Mouse (Mus musculus): ENCODE results near the gene Oasl2. TPM values are rescaled to one million over a fixed set of nuclear protein-coding genes. Genes with fewer than 3 reads are reported as not detected.
A peak's percentile ranks its signal among the peaks of the same experiment; 100 is the strongest.
"Not testable (repeated sequence)": the region's sequence is repeated elsewhere in the genome, so short reads cannot be mapped to it uniquely, and the experiment has no call there.

The Oasl2 gene
- total RNA-seq, 2 experiments from 2014 or later: 6.8 to 10.9 TPM

- intact Hi-C loops (cut with DNase I): no loop called here
- no peak for DNase-seq
Observed at GRCm38 (mm10) chr5:114913686-114914085, 16.9 kb downstream of the Oasl2 start.

- no peak for DNase-seq
- intact Hi-C loops (cut with DNase I): no loop called here
Observed at GRCm38 (mm10) chr5:114914855-114915254, 18.1 kb downstream of the Oasl2 start.

- no peak for DNase-seq
- intact Hi-C loops (cut with DNase I): no loop called here
Observed at GRCm38 (mm10) chr5:114915854-114916253, 19.1 kb downstream of the Oasl2 start.

GRCm38 (mm10) chr5:114916777-114917176, 20.0 kb downstream of the Oasl2 start:
- DNase-seq: peak in 1 of 2 experiments; percentile 16
- intact Hi-C loops (cut with DNase I): no loop called here

GRCm38 (mm10) chr5:114917357-114917756, 20.6 kb downstream of the Oasl2 start:
- intact Hi-C loops (cut with DNase I): not testable (repeated sequence)

GRCm38 (mm10) chr5:114921551-114922365, 25.0 kb downstream of the Oasl2 start:
- intact Hi-C loops (cut with DNase I): no loop called here
- peak in 1 of 2 experiments; percentile 16 for DNase-seq

More at GRCm38 (mm10) chr5:114917357-114917756, 20.6 kb downstream of the Oasl2 start:
- DNase-seq: not testable (repeated sequence)

GRCm38 (mm10) chr5:114922366-114922731, 25.6 kb downstream of the Oasl2 start:
- intact Hi-C loops (cut with DNase I): no loop called here
- DNase-seq: no peak

GRCm38 (mm10) chr5:114922998-114923473, 26.3 kb downstream of the Oasl2 start, which contains the start of gene Oasl1:
TSS of gene Oasl1 (plus strand) at chr5:114923240.
- peak; percentile 70 to 71 for DNase-seq

GRCm38 (mm10) chr5:114926153-114926684, 29.5 kb downstream of the Oasl2 start:
- intact Hi-C loops (cut with DNase I): no loop called here
- DNase-seq: no peak

More at GRCm38 (mm10) chr5:114922998-114923473, 26.3 kb downstream of the Oasl2 start, which contains the start of gene Oasl1:
- intact Hi-C loops (cut with DNase I): no loop called here

- intact Hi-C loops (cut with DNase I): no loop called here
- DNase-seq: no peak
Observed at GRCm38 (mm10) chr5:114926753-114927152, 30.0 kb downstream of the Oasl2 start.

GRCm38 (mm10) chr5:114931626-114932025, 34.9 kb downstream of the Oasl2 start:
- intact Hi-C loops (cut with DNase I): no loop called here

GRCm38 (mm10) chr5:114933206-114933605, 36.5 kb downstream of the Oasl2 start:
- intact Hi-C loops (cut with DNase I): no loop called here
- no peak for DNase-seq

More at GRCm38 (mm10) chr5:114931626-114932025, 34.9 kb downstream of the Oasl2 start:
- no peak for DNase-seq

GRCm38 (mm10) chr5:114935838-114936237, 39.1 kb downstream of the Oasl2 start:
- no peak for DNase-seq
- intact Hi-C loops (cut with DNase I): no loop called here

- intact Hi-C loops (cut with DNase I); DNase-seq: not testable (repeated sequence)
Observed at GRCm38 (mm10) chr5:114941138-114941537, 44.4 kb downstream of the Oasl2 start.

- intact Hi-C loops (cut with DNase I): no loop called here
- peak; percentile 79 to 82 for DNase-seq
Observed at GRCm38 (mm10) chr5:114942074-114942765, 45.5 kb downstream of the Oasl2 start, which contains the start of gene 2210016L21Rik. TSS of gene 2210016L21Rik (plus strand) at chr5:114942158.

GRCm38 (mm10) chr5:114942766-114943130, 46.0 kb downstream of the Oasl2 start:
- intact Hi-C loops (cut with DNase I): no loop called here
- no peak for DNase-seq

- intact Hi-C loops (cut with DNase I): no loop called here
- no peak for DNase-seq
Observed at GRCm38 (mm10) chr5:114945072-114945471, 48.3 kb downstream of the Oasl2 start.

- intact Hi-C loops (cut with DNase I): no loop called here
- DNase-seq: peak; percentile 29 to 30
Observed at GRCm38 (mm10) chr5:114948891-114949290, 52.2 kb downstream of the Oasl2 start.

- intact Hi-C loops (cut with DNase I): no loop called here
- no peak for DNase-seq
Observed at GRCm38 (mm10) chr5:114949316-114949715, 52.6 kb downstream of the Oasl2 start.

- intact Hi-C loops (cut with DNase I): no loop called here
- DNase-seq: no peak
Observed at GRCm38 (mm10) chr5:114949812-114950211, 53.1 kb downstream of the Oasl2 start.

- intact Hi-C loops (cut with DNase I): no loop called here
- no peak for DNase-seq
Observed at GRCm38 (mm10) chr5:114950669-114951068, 53.9 kb downstream of the Oasl2 start.

Measured in heart, postnatal 36 days (tissue).